Mouse (Mus musculus): ENCODE measurements around the gene Naaladl1. TPM values are rescaled to one million over a fixed set of nuclear protein-coding genes. Genes with fewer than 3 reads are reported as not detected.

The Naaladl1 gene
- total RNA-seq, 1 experiment, result 0.80 TPM

GRCm38 (mm10) chr19:6084478-6085248 lies 20.9 kb upstream of the Naaladl1 start, which contains the start of the genes Zfpl1 and Cdca5:
Zfpl1 (minus strand) TSS chr19:6084956.
Cdca5 (plus strand) TSS chr19:6084983.
- peaks cover 53% of the 10 kb centered on the region for H3K36me3 ChIP-seq (ENCODE audit: control insufficient read depth, insufficient read depth, low read length, poor library complexity, severe bottlenecking)
- H3K27ac ChIP-seq (ENCODE audit: insufficient read depth, low read depth, low read length, poor library complexity, severe bottlenecking), result peak within 1 kb of the TSS; percentile 96
- TF ChIP-seq ZC3H11A (IDR thresholded peaks at IDR 0.05; ENCODE audit: borderline replicate concordance, low read depth, low read length), result no peak
- TF ChIP-seq MAFK (IDR thresholded peaks at IDR 0.05; ENCODE audit: insufficient read depth, low read depth, low read length), result peak; percentile 48; the same call in 1 of the 2 replicates
- peak; percentile 94 for TF ChIP-seq HCFC1 (IDR thresholded peaks at IDR 0.05; ENCODE audit: borderline replicate concordance, insufficient read depth, low read length)
- TF ChIP-seq ZNF384 (IDR thresholded peaks at IDR 0.05; ENCODE audit: low read depth, low read length), result no peak
- TF ChIP-seq CHD2 (IDR thresholded peaks at IDR 0.05; ENCODE audit: low read depth, low read length), result peak; percentile 67; the same call in 1 of the 2 replicates

DNA sequence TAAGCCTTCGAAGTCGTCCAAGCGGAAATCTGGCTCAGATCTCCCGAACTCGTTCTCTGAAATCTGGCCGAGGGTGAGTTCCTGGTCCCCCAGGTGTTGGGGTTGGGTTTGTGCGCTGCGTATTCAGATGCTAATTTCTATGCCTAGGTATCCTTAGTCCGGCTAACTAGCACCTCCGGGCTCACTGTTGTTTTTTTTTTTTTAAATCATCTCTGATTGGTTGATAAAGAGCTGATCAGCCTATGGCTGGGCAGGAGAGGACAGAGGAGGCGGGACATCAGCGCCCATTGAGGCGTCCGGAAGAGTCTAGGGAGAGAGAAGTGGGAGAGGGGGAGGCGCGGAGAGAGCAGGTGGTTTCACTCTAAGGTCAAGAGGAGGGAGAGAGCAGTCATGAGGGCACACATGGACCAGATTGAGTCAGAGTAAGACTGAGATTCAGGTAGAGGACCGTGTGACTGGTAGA lies 20.1 kb upstream of the Naaladl1 start:
- peak; percentile 93 for DNase-seq (ENCODE audit: low read depth, low spot score)
- H3K9me3 ChIP-seq (ENCODE audit: control insufficient read depth, insufficient read depth, low read depth, low read length), result no peaks in the 10 kb centered on the region
- H3K27ac ChIP-seq (ENCODE audit: insufficient read depth, low read depth, low read length, poor library complexity, severe bottlenecking), result peak overlapping the region; percentile 96
- peaks cover 58% of the 10 kb centered on the region for H3K36me3 ChIP-seq (ENCODE audit: control insufficient read depth, insufficient read depth, low read length, poor library complexity, severe bottlenecking)
- peak overlapping the region; percentile 89 to 91 for H3K4me3 ChIP-seq (ENCODE audit: insufficient read depth in 1 of 2, low read depth in 1 of 2, low read length in 2 of 2, poor library complexity in 1 of 2, severe bottlenecking in 1 of 2)
- peak overlapping the region; percentile 97 for H3K9ac ChIP-seq (ENCODE audit: insufficient read depth, low read depth, low read length, poor library complexity, severe bottlenecking)
- TF ChIP-seq CHD2 (IDR thresholded peaks at IDR 0.05; ENCODE audit: low read depth, low read length) (peak; percentile 90), ZNF384 (IDR thresholded peaks at IDR 0.05; ENCODE audit: low read depth, low read length) (peak; percentile 100), HCFC1 (IDR thresholded peaks at IDR 0.05; ENCODE audit: borderline replicate concordance, insufficient read depth, low read length) (no peak)
- H3K4me1 ChIP-seq (ENCODE audit: control insufficient read depth in 2 of 2, insufficient read depth in 2 of 2, low read length in 2 of 2, poor library complexity in 1 of 2), result peaks cover 7 to 20% of the 10 kb centered on the region in 2 experiments; a peak in 3 of 4 replicates
- in situ Hi-C loops (cut with MboI; ENCODE audit: low sequenced_read_pairs in 2 of 2, unreplicated experiment in 2 of 2), result no loop called here

More at GRCm38 (mm10) chr19:6084478-6085248, 20.9 kb upstream of the Naaladl1 start, which contains the start of the genes Zfpl1 and Cdca5:
- H3K4me1 ChIP-seq (ENCODE audit: control insufficient read depth in 2 of 2, insufficient read depth in 2 of 2, low read length in 2 of 2, poor library complexity in 1 of 2), result peaks cover 7 to 19% of the 10 kb centered on the region in 2 experiments; a peak in 3 of 4 replicates
- H3K9me3 ChIP-seq (ENCODE audit: control insufficient read depth, insufficient read depth, low read depth, low read length), result no peaks in the 10 kb centered on the region
- DNase-seq (ENCODE audit: low read depth, low spot score), result peak; percentile 96
- in situ Hi-C loops (cut with MboI; ENCODE audit: low sequenced_read_pairs in 2 of 2, unreplicated experiment in 2 of 2), result no loop called here
- H3K9ac ChIP-seq (ENCODE audit: insufficient read depth, low read depth, low read length, poor library complexity, severe bottlenecking), result peak within 1 kb of the TSS; percentile 97
- H3K4me3 ChIP-seq (ENCODE audit: insufficient read depth in 1 of 2, low read depth in 1 of 2, low read length in 2 of 2, poor library complexity in 1 of 2, severe bottlenecking in 1 of 2), result peak within 1 kb of the TSS; percentile 89 to 91

GRCm38 (mm10) chr19:6088841-6089240 lies 16.7 kb upstream of the Naaladl1 start:
- no peak for DNase-seq (ENCODE audit: low read depth, low spot score)
- Histone ChIP-seq H3K36me3 (ENCODE audit: control insufficient read depth, insufficient read depth, low read length, poor library complexity, severe bottlenecking) (peaks cover 69% of the 10 kb centered on the region), H3K4me3 (ENCODE audit: insufficient read depth in 1 of 2, low read depth in 1 of 2, low read length in 2 of 2, poor library complexity in 1 of 2, severe bottlenecking in 1 of 2) (no peak overlapping the region), H3K9ac (ENCODE audit: insufficient read depth, low read depth, low read length, poor library complexity, severe bottlenecking) (no peak overlapping the region), H3K4me1 (ENCODE audit: control insufficient read depth in 2 of 2, insufficient read depth in 2 of 2, low read length in 2 of 2, poor library complexity in 1 of 2) (peaks cover 7 to 19% of the 10 kb centered on the region in 2 experiments; a peak in 3 of 4 replicates), H3K9me3 (ENCODE audit: control insufficient read depth, insufficient read depth, low read depth, low read length) (no peaks in the 10 kb centered on the region), H3K27ac (ENCODE audit: insufficient read depth, low read depth, low read length, poor library complexity, severe bottlenecking) (no peak overlapping the region)
- TF ChIP-seq ZC3H11A (IDR thresholded peaks at IDR 0.05; ENCODE audit: borderline replicate concordance, low read depth, low read length), result no peak
- TF ChIP-seq CHD2 (IDR thresholded peaks at IDR 0.05; ENCODE audit: low read depth, low read length), result no peak
- TF ChIP-seq HCFC1 (IDR thresholded peaks at IDR 0.05; ENCODE audit: borderline replicate concordance, insufficient read depth, low read length), result no peak
- no peak for TF ChIP-seq ZNF384 (IDR thresholded peaks at IDR 0.05; ENCODE audit: low read depth, low read length)
- no peak for TF ChIP-seq MAFK (IDR thresholded peaks at IDR 0.05; ENCODE audit: insufficient read depth, low read depth, low read length)
- in situ Hi-C loops (cut with MboI; ENCODE audit: low sequenced_read_pairs in 2 of 2, unreplicated experiment in 2 of 2), result no loop called here

GRCm38 (mm10) chr19:6094119-6094518 lies 11.5 kb upstream of the Naaladl1 start, which contains the start of gene AC131692.1:
AC131692.1 (plus strand) TSS chr19:6094419.
- DNase-seq (ENCODE audit: low read depth, low spot score), result no peak
- no peak for TF ChIP-seq ZNF384 (IDR thresholded peaks at IDR 0.05; ENCODE audit: low read depth, low read length)
- no peak for TF ChIP-seq CHD2 (IDR thresholded peaks at IDR 0.05; ENCODE audit: low read depth, low read length)
- no peak for TF ChIP-seq HCFC1 (IDR thresholded peaks at IDR 0.05; ENCODE audit: borderline replicate concordance, insufficient read depth, low read length)
- no peak for TF ChIP-seq ZC3H11A (IDR thresholded peaks at IDR 0.05; ENCODE audit: borderline replicate concordance, low read depth, low read length)
- TF ChIP-seq MAFK (IDR thresholded peaks at IDR 0.05; ENCODE audit: insufficient read depth, low read depth, low read length), result no peak
- Histone ChIP-seq H3K9me3 (ENCODE audit: control insufficient read depth, insufficient read depth, low read depth, low read length) (no peaks in the 10 kb centered on the region), H3K9ac (ENCODE audit: insufficient read depth, low read depth, low read length, poor library complexity, severe bottlenecking) (no peak within 1 kb of the TSS), H3K4me3 (ENCODE audit: insufficient read depth in 1 of 2, low read depth in 1 of 2, low read length in 2 of 2, poor library complexity in 1 of 2, severe bottlenecking in 1 of 2) (no peak within 1 kb of the TSS), H3K36me3 (ENCODE audit: control insufficient read depth, insufficient read depth, low read length, poor library complexity, severe bottlenecking) (peaks cover 69% of the 10 kb centered on the region), H3K27ac (ENCODE audit: insufficient read depth, low read depth, low read length, poor library complexity, severe bottlenecking) (no peak within 1 kb of the TSS), H3K4me1 (ENCODE audit: control insufficient read depth in 2 of 2, insufficient read depth in 2 of 2, low read length in 2 of 2, poor library complexity in 1 of 2) (peaks cover 0 to 5% of the 10 kb centered on the region in 2 experiments; a peak in 1 of 4 replicates)
- in situ Hi-C loops (cut with MboI; ENCODE audit: low sequenced_read_pairs in 2 of 2, unreplicated experiment in 2 of 2), result no loop called here
